Mouse (Mus musculus): ENCODE measurements at regions not wholly inside any gene's neighbourhood (a gene's known extent, or its start where the extent isn't known, plus 50 kb on each side); places are given as distances from the start of the nearest gene placed in this dataset.

DNA sequence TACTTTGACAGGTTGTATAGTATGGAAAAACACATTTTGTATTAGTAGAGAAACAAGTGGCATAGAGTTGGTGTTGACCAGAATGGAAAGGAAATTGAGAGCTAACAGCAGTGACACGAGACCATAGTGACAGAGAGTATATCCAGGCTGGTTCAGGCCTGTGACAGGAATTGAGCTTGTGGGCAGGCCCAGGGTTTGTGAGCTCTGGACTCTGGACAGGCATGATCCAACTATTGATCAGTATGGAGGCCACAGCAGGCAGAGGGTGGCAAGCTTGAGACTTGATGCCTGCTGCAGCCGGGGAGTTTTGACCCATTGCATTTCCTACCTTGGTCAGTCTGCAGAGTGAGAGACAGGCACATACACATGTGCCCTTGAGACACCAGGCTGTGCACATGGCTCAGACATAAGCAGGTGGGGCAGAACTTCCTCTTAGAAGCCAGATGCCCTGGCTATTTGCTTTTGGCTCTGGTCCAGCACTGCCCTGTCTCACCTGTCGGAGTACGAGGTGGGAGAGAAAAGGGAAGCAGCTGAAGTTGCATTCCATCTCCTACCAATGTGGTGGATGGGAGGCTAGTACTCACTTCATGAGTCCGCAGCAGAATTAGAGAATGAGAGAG lies 1006.2 kb upstream of the Cdh20 start:
- no peaks in the 10 kb centered on the region for H3K4me1 ChIP-seq
- H3K36me3 ChIP-seq: no peaks in the 10 kb centered on the region
- ATAC-seq (ENCODE audit: low FRiP score, low read depth): no peak
- no peak overlapping the region for H3K4me2 ChIP-seq (replicated peaks)
- 80% methylated on average over 5 of the region's 5 CpGs for WGBS
- H3K27ac ChIP-seq: no peak overlapping the region
- no peak overlapping the region for H3K9ac ChIP-seq
- H3K27me3 ChIP-seq: no peaks in the 10 kb centered on the region
- H3K4me3 ChIP-seq: no peak overlapping the region
- no peaks in the 10 kb centered on the region for H3K9me3 ChIP-seq

DNA sequence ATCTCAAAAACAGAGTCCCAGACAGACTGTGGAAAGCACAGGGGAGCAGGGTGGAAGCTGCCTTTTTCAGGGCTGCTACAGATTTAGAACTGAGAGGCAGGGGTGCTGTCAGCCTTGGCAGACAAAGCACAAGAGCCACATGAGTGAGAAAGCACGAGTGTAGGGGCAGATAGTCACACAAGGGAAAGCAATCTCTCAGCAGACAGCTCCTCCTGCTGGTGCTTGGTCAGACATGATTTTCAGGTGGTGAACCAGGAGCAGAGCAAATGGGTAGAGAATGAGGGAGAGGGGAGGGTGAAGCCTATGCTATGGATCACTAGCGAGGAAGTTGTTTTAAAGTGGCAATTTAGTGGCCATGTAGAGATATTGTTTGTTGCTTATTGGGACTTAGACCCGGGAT lies 1005.6 kb upstream of the Cdh20 start:
- H3K9ac ChIP-seq: no peak overlapping the region
- H3K4me2 ChIP-seq (replicated peaks): no peak overlapping the region
- no peak overlapping the region for H3K4me3 ChIP-seq
- WGBS: 48% methylated on average over 3 of the region's 3 CpGs
- H3K27ac ChIP-seq: no peak overlapping the region
- ATAC-seq (ENCODE audit: low FRiP score, low read depth): no peak
- H3K4me1 ChIP-seq: no peaks in the 10 kb centered on the region
- H3K9me3 ChIP-seq: no peaks in the 10 kb centered on the region
- H3K36me3 ChIP-seq: no peaks in the 10 kb centered on the region
- H3K27me3 ChIP-seq: no peaks in the 10 kb centered on the region

DNA sequence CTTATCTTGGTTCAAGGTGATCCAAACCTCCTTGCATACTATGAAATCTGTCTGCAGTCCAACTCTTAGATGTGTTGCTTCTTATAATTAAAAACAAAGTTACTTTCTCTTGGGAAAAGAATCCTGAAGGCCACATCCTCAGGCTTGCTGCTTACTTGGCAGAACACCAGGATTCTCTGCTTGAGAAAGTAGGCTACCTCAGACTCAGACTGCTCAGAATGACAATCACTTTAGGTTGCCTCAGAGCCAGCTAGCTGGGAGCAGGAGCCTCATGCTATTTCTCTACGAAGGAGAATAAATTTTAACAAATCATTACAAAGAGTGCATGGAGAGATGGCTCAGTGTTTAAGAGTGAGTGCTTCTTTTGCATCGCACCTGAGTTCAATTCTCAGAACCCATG lies 1001.0 kb upstream of the Cdh20 start:
- Histone ChIP-seq H3K4me1 (no peaks in the 10 kb centered on the region), H3K9me3 (no peaks in the 10 kb centered on the region), H3K4me3 (no peak overlapping the region), H3K27me3 (no peaks in the 10 kb centered on the region), H3K27ac (no peak overlapping the region), H3K9ac (no peak overlapping the region), H3K36me3 (no peaks in the 10 kb centered on the region), H3K4me2 (replicated peaks) (no peak overlapping the region)
- WGBS: 75% methylated on average over 2 of the region's 2 CpGs
- ATAC-seq (ENCODE audit: low FRiP score, low read depth): no peak

DNA sequence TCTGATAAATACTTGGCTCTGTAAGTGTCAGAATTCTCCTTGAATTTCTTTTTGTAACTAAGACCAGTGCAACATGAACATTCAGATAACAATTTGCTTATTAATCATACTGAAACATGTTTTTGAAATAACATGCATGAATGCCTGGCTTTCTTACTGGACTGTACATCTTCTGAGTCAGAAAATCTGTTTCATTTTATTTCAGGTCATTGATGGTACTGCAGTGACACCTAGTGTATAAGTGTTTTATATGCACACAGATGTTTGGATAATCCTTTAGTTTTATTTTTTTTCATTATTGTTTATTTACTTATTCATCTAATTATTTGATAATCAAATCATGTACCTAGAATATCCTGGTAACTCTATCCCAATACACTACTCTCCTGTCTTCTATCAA lies 983.6 kb upstream of the Cdh20 start:
- H3K9ac ChIP-seq: no peak overlapping the region
- no peak overlapping the region for H3K4me3 ChIP-seq
- H3K4me1 ChIP-seq: no peaks in the 10 kb centered on the region
- no peaks in the 10 kb centered on the region for H3K9me3 ChIP-seq
- ATAC-seq (ENCODE audit: low FRiP score, low read depth): no peak
- H3K27ac ChIP-seq: no peak overlapping the region
- no peak overlapping the region for H3K4me2 ChIP-seq (replicated peaks)
- no peaks in the 10 kb centered on the region for H3K36me3 ChIP-seq
- H3K27me3 ChIP-seq: no peaks in the 10 kb centered on the region

DNA sequence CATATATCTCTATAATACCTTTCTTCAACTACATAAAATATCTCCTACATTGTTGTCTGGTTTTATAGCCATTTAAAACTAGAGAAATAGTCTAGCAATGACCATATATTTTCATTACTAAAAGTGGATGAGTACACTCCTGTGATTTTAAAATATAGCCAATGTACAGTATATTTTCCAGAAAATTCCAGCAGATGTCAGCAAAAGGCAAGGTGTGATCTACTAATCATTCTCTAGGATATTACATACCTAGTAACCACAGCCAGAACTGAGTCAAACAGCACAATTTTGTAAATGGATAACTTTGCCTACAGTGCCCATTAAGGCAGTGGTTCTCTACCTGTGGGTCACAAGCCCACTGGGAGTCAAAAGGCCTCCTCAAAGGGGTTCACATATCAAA lies 972.0 kb upstream of the Cdh20 start:
- Histone ChIP-seq H3K9me3 (no peaks in the 10 kb centered on the region), H3K27me3 (no peaks in the 10 kb centered on the region), H3K4me2 (replicated peaks) (no peak overlapping the region), H3K9ac (no peak overlapping the region), H3K36me3 (no peaks in the 10 kb centered on the region), H3K4me1 (no peaks in the 10 kb centered on the region), H3K4me3 (no peak overlapping the region), H3K27ac (no peak overlapping the region)
- ATAC-seq (ENCODE audit: low FRiP score, low read depth): no peak

DNA sequence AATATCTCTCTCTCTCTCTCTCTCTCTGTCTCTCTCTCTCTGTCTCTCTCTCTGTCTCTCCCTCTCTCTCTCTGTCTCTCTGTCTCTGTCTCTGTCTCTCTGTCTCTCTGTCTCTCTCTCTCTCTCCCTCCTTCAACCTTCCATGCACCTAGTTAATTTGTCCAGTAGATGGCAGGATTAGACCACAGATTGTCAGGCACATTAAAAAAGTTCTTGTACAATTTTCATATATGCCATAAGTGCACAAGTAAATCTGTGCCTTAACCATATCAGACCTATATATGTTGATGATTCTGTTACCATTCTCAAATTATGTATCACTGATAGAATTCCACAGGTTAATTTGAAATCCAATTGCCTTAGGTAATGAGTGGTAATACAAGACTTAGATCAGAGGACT lies 969.0 kb upstream of the Cdh20 start:
- H3K4me1 ChIP-seq: no peaks in the 10 kb centered on the region
- peak; percentile 32; the same call in 1 of the 2 replicates for ATAC-seq (ENCODE audit: low FRiP score, low read depth)

DNA sequence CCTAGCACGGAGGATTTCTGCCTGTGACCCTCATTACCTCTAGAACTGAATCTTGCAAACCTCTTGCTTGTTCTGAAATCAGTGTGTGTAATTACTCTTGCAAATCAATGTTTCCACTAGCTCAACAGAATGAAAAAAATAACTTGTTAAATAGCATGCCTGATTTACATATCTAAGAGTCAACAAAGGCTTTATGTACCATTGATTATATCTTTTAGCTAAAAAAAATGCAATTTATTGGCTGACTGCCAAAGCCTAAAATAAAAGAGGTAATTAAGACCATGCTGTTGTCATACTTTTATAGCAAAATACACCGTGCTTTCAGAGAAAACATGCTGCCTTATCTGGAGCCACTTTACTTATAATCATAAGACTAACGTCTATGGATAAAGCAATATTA lies 950.4 kb upstream of the Cdh20 start:
- WGBS: 66% methylated on average over 3 of the region's 3 CpGs
- H3K27ac ChIP-seq: no peak overlapping the region
- ATAC-seq (ENCODE audit: low FRiP score, low read depth): no peak
- H3K4me1 ChIP-seq: no peaks in the 10 kb centered on the region
- no peak overlapping the region for H3K4me3 ChIP-seq
- no peaks in the 10 kb centered on the region for H3K36me3 ChIP-seq
- no peak overlapping the region for H3K4me2 ChIP-seq (replicated peaks)
- H3K9me3 ChIP-seq: no peaks in the 10 kb centered on the region
- no peak overlapping the region for H3K9ac ChIP-seq
- H3K27me3 ChIP-seq: no peaks in the 10 kb centered on the region

More for the DNA sequence above, 969.0 kb upstream of the Cdh20 start:
- Histone ChIP-seq H3K36me3 (no peaks in the 10 kb centered on the region), H3K4me3 (no peak overlapping the region), H3K9me3 (no peaks in the 10 kb centered on the region), H3K4me2 (replicated peaks) (no peak overlapping the region), H3K9ac (no peak overlapping the region), H3K27me3 (no peaks in the 10 kb centered on the region), H3K27ac (no peak overlapping the region)

Measured in limb, embryonic 13.5 days (tissue).